Mouse (Mus musculus): Measurements from ENCODE around the gene Mpp5. TPM values are rescaled to one million over a fixed set of nuclear protein-coding genes. Genes with fewer than 3 reads are reported as not detected.

The Mpp5 gene
- polyA plus RNA-seq, 1 experiment from 2014 or later = 15.0 TPM

GRCm38 (mm10) chr12:78842429-78842828 lies 93.7 kb downstream of the Mpp5 start:
- WGBS = 91% methylated on average over 1 of the region's 1 CpGs
- Histone ChIP-seq H3K4me3 (ENCODE audit: control insufficient read depth in 1 of 2, insufficient read depth in 1 of 2, low read depth in 1 of 2, low read length in 2 of 2) (no peak overlapping the region), H3K4me2 (ENCODE audit: low read length) (no peak overlapping the region), H3K36me3 (ENCODE audit: control insufficient read depth, insufficient read depth, low read length) (peaks cover 81% of the 10 kb centered on the region), H3K9me3 (ENCODE audit: control insufficient read depth, low read length) (no peaks in the 10 kb centered on the region), H3K4me1 (ENCODE audit: control insufficient read depth in 2 of 2, insufficient read depth in 2 of 2, low read length in 2 of 2) (no peaks in the 10 kb centered on the region), H3K27ac (replicated peaks in 1 of 2; ENCODE audit: control insufficient read depth in 1 of 2, insufficient read depth in 1 of 2, low read depth in 2 of 2, low read length in 2 of 2) (no peak overlapping the region), H3K27me3 (ENCODE audit: control insufficient read depth, insufficient read depth, low read length) (no peaks in the 10 kb centered on the region), H3K9ac (ENCODE audit: low read length) (no peak overlapping the region)
- no peak for ATAC-seq (ENCODE audit: insufficient number of reproducible peaks, insufficient read depth, low FRiP score, low read depth)

- no peak overlapping the region for H3K9ac ChIP-seq (ENCODE audit: low read length)
- no peaks in the 10 kb centered on the region for H3K27me3 ChIP-seq (ENCODE audit: control insufficient read depth, insufficient read depth, low read length)
- ATAC-seq (ENCODE audit: insufficient number of reproducible peaks, insufficient read depth, low FRiP score, low read depth) = no peak
- H3K4me3 ChIP-seq (ENCODE audit: control insufficient read depth in 1 of 2, insufficient read depth in 1 of 2, low read depth in 1 of 2, low read length in 2 of 2) = no peak overlapping the region
- H3K4me2 ChIP-seq (ENCODE audit: low read length) = no peak overlapping the region
- no peaks in the 10 kb centered on the region for H3K4me1 ChIP-seq (ENCODE audit: control insufficient read depth in 2 of 2, insufficient read depth in 2 of 2, low read length in 2 of 2)
- WGBS = 89% methylated on average over 4 of the region's 4 CpGs
- no peaks in the 10 kb centered on the region for H3K9me3 ChIP-seq (ENCODE audit: control insufficient read depth, low read length)
- peaks cover 70% of the 10 kb centered on the region for H3K36me3 ChIP-seq (ENCODE audit: control insufficient read depth, insufficient read depth, low read length)
- H3K27ac ChIP-seq (replicated peaks in 1 of 2; ENCODE audit: control insufficient read depth in 1 of 2, insufficient read depth in 1 of 2, low read depth in 2 of 2, low read length in 2 of 2) = no peak overlapping the region
Observed at GRCm38 (mm10) chr12:78848246-78848645, 99.5 kb downstream of the Mpp5 start.

- peak; percentile 1; the same call in 1 of the 2 replicates for ATAC-seq (ENCODE audit: insufficient number of reproducible peaks, insufficient read depth, low FRiP score, low read depth)
- peaks cover 14% of the 10 kb centered on the region for H3K36me3 ChIP-seq (ENCODE audit: control insufficient read depth, insufficient read depth, low read length)
- H3K4me2 ChIP-seq (ENCODE audit: low read length) = peak overlapping the region; percentile 90
- peak overlapping the region; percentile 83 to 97 for H3K4me3 ChIP-seq (ENCODE audit: control insufficient read depth in 1 of 2, insufficient read depth in 1 of 2, low read depth in 1 of 2, low read length in 2 of 2)
- peak overlapping the region; percentile 55 to 82 for H3K27ac ChIP-seq (replicated peaks in 1 of 2; ENCODE audit: control insufficient read depth in 1 of 2, insufficient read depth in 1 of 2, low read depth in 2 of 2, low read length in 2 of 2)
- H3K27me3 ChIP-seq (ENCODE audit: control insufficient read depth, insufficient read depth, low read length) = no peaks in the 10 kb centered on the region
- peak overlapping the region; percentile 85 for H3K9ac ChIP-seq (ENCODE audit: low read length)
- WGBS = under 1% methylated on average over 30 of the region's 30 CpGs
- H3K9me3 ChIP-seq (ENCODE audit: control insufficient read depth, low read length) = no peaks in the 10 kb centered on the region
- H3K4me1 ChIP-seq (ENCODE audit: control insufficient read depth in 2 of 2, insufficient read depth in 2 of 2, low read length in 2 of 2) = peaks cover 2 to 20% of the 10 kb centered on the region in 2 experiments; a peak in 3 of 4 replicates
Observed at GRCm38 (mm10) chr12:78860921-78861495, 112.3 kb downstream of the Mpp5 start.

GRCm38 (mm10) chr12:78861496-78862253 lies 113.0 kb downstream of the Mpp5 start, which contains the start of the genes Atp6v1d and Eif2s1:
Gene Atp6v1d (minus strand): TSS chr12:78861638.
Gene Eif2s1 (plus strand): TSS chr12:78861819.
- H3K36me3 ChIP-seq (ENCODE audit: control insufficient read depth, insufficient read depth, low read length) = peaks cover 8% of the 10 kb centered on the region
- peak within 1 kb of the TSS; percentile 93 for H3K9ac ChIP-seq (ENCODE audit: low read length)
- peak within 1 kb of the TSS; percentile 85 to 96 for H3K27ac ChIP-seq (replicated peaks in 1 of 2; ENCODE audit: control insufficient read depth in 1 of 2, insufficient read depth in 1 of 2, low read depth in 2 of 2, low read length in 2 of 2)
- peak; percentile 100 for ATAC-seq (ENCODE audit: insufficient number of reproducible peaks, insufficient read depth, low FRiP score, low read depth)
- H3K4me1 ChIP-seq (ENCODE audit: control insufficient read depth in 2 of 2, insufficient read depth in 2 of 2, low read length in 2 of 2) = peaks cover 2 to 20% of the 10 kb centered on the region in 2 experiments; a peak in 3 of 4 replicates
- peak within 1 kb of the TSS; percentile 90 for H3K4me2 ChIP-seq (ENCODE audit: low read length)
- peak within 1 kb of the TSS; percentile 83 to 97 for H3K4me3 ChIP-seq (ENCODE audit: control insufficient read depth in 1 of 2, insufficient read depth in 1 of 2, low read depth in 1 of 2, low read length in 2 of 2)
- under 1% methylated on average over 54 of the region's 55 CpGs for WGBS
- no peaks in the 10 kb centered on the region for H3K27me3 ChIP-seq (ENCODE audit: control insufficient read depth, insufficient read depth, low read length)
- no peaks in the 10 kb centered on the region for H3K9me3 ChIP-seq (ENCODE audit: control insufficient read depth, low read length)

GRCm38 (mm10) chr12:78862254-78862730 lies 113.6 kb downstream of the Mpp5 start:
- Histone ChIP-seq H3K9me3 (ENCODE audit: control insufficient read depth, low read length) (no peaks in the 10 kb centered on the region), H3K4me3 (ENCODE audit: control insufficient read depth in 1 of 2, insufficient read depth in 1 of 2, low read depth in 1 of 2, low read length in 2 of 2) (peak overlapping the region; percentile 83 to 91), H3K4me2 (ENCODE audit: low read length) (peak overlapping the region; percentile 70), H3K27ac (replicated peaks in 1 of 2; ENCODE audit: control insufficient read depth in 1 of 2, insufficient read depth in 1 of 2, low read depth in 2 of 2, low read length in 2 of 2) (peak overlapping the region; percentile 85 to 96), H3K27me3 (ENCODE audit: control insufficient read depth, insufficient read depth, low read length) (no peaks in the 10 kb centered on the region), H3K4me1 (ENCODE audit: control insufficient read depth in 2 of 2, insufficient read depth in 2 of 2, low read length in 2 of 2) (peaks cover 2 to 20% of the 10 kb centered on the region in 2 experiments; a peak in 3 of 4 replicates), H3K9ac (ENCODE audit: low read length) (peak overlapping the region; percentile 93), H3K36me3 (ENCODE audit: control insufficient read depth, insufficient read depth, low read length) (peaks cover 10% of the 10 kb centered on the region)
- no peak; the same call in 1 of the 2 replicates for ATAC-seq (ENCODE audit: insufficient number of reproducible peaks, insufficient read depth, low FRiP score, low read depth)
- WGBS = under 1% methylated on average over 22 of the region's 22 CpGs

GRCm38 (mm10) chr12:78865434-78865833 lies 116.7 kb downstream of the Mpp5 start:
- WGBS = 97% methylated on average over 1 of the region's 1 CpGs
- Histone ChIP-seq H3K9me3 (ENCODE audit: control insufficient read depth, low read length) (no peaks in the 10 kb centered on the region), H3K4me1 (ENCODE audit: control insufficient read depth in 2 of 2, insufficient read depth in 2 of 2, low read length in 2 of 2) (peaks cover 2 to 9% of the 10 kb centered on the region in 2 experiments; a peak in 2 of 4 replicates), H3K4me3 (ENCODE audit: control insufficient read depth in 1 of 2, insufficient read depth in 1 of 2, low read depth in 1 of 2, low read length in 2 of 2) (no peak overlapping the region), H3K27ac (replicated peaks in 1 of 2; ENCODE audit: control insufficient read depth in 1 of 2, insufficient read depth in 1 of 2, low read depth in 2 of 2, low read length in 2 of 2) (no peak overlapping the region), H3K27me3 (ENCODE audit: control insufficient read depth, insufficient read depth, low read length) (no peaks in the 10 kb centered on the region), H3K4me2 (ENCODE audit: low read length) (no peak overlapping the region), H3K36me3 (ENCODE audit: control insufficient read depth, insufficient read depth, low read length) (peaks cover 36% of the 10 kb centered on the region), H3K9ac (ENCODE audit: low read length) (no peak overlapping the region)
- ATAC-seq (ENCODE audit: insufficient number of reproducible peaks, insufficient read depth, low FRiP score, low read depth) = no peak

GRCm38 (mm10) chr12:78868115-78868514 lies 119.4 kb downstream of the Mpp5 start:
- H3K36me3 ChIP-seq (ENCODE audit: control insufficient read depth, insufficient read depth, low read length) = peaks cover 50% of the 10 kb centered on the region
- H3K27ac ChIP-seq (replicated peaks in 1 of 2; ENCODE audit: control insufficient read depth in 1 of 2, insufficient read depth in 1 of 2, low read depth in 2 of 2, low read length in 2 of 2) = no peak overlapping the region
- no peaks in the 10 kb centered on the region for H3K9me3 ChIP-seq (ENCODE audit: control insufficient read depth, low read length)
- H3K4me3 ChIP-seq (ENCODE audit: control insufficient read depth in 1 of 2, insufficient read depth in 1 of 2, low read depth in 1 of 2, low read length in 2 of 2) = no peak overlapping the region
- no peak overlapping the region for H3K4me2 ChIP-seq (ENCODE audit: low read length)
- no peaks in the 10 kb centered on the region for H3K27me3 ChIP-seq (ENCODE audit: control insufficient read depth, insufficient read depth, low read length)
- H3K9ac ChIP-seq (ENCODE audit: low read length) = no peak overlapping the region
- no peak for ATAC-seq (ENCODE audit: insufficient number of reproducible peaks, insufficient read depth, low FRiP score, low read depth)
- 84% methylated on average over 1 of the region's 1 CpGs for WGBS
- peaks cover 0 to 2% of the 10 kb centered on the region in 2 experiments; a peak in 2 of 4 replicates for H3K4me1 ChIP-seq (ENCODE audit: control insufficient read depth in 2 of 2, insufficient read depth in 2 of 2, low read length in 2 of 2)

Data from heart, embryonic 14.5 days (tissue).